Mouse (Mus musculus) lung, postnatal 0 days (tissue): ENCODE measurements at regions not wholly inside any gene's neighbourhood (a gene's known extent, or its start where the extent isn't known, plus 50 kb on each side); places are given as distances from the start of the nearest gene placed in this dataset.

Source experiments
- CTCF ChIP-seq: IDR thresholded peaks from 2 replicates; pipeline ENCODE4 v1.5.1; 2016; ENCODE audit warnings: antibody characterized with exemption, mild to moderate bottlenecking
- EP300 ChIP-seq: IDR thresholded peaks from 2 replicates; pipeline ENCODE4 v1.6.1; 2016; ENCODE audit warnings: antibody characterized with exemption, mild to moderate bottlenecking, control low read depth

GRCm38 (mm10) chr6:35814476-35814875 lies 274.8 kb upstream of the Mtpn start:
- TF ChIP-seq CTCF (no peak), EP300 (no peak)
